ENCODE assay signal across 8 mouse cellular contexts in the genomic region with DNA sequence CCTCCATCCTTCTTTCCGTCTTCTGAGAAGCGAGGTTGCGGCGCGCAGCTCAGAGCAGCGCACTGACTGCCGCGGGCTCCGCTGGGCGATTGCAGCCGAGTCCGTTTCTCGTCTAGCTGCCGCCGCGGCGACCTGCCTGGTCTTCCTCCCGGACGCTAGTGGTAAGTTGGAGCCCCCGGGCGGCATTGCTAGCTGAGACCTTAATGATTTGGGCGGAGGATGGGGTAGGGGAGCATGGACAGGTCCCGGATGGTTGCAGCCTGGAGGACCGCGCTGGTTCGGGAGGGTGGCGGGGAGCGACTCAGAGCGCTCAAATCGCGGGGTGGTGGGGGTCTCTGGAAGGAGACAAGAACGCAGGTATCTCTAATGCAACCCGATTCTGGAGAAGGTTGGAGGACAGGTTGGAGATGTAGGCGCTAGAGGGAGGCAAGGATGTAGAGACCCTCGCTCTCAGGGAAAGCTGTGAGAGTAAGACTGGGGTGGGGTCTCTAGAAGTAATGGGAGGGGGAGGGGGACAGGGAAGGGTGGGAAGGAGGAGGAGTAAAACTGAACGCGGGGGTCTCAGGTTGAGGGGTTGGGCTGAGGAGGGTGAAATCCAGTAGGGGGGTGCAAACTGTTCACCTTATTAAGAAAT. TPM values are rescaled to one million over a fixed set of nuclear protein-coding genes. Genes with fewer than 3 reads are reported as not detected.
DNase-seq lines count a peak whose midpoint lies in the region; ATAC-seq and TF ChIP-seq lines count a peak whose summit lies in the region.

No protein-coding gene starts in this region.

- WGBS in embryonic facial prominence, embryonic 13.5 days = 31% methylated on average over 37 of the region's 37 CpGs
- 34% methylated on average over 37 of the region's 37 CpGs for WGBS in hindbrain, postnatal 0 days
- 22% methylated on average over 36 of the region's 37 CpGs for WGBS in midbrain, postnatal 0 days

- H3K9me3 ChIP-seq in embryonic facial prominence, embryonic 13.5 days = no peaks in the 10 kb centered on the region
- H3K9me3 ChIP-seq in hindbrain, postnatal 0 days (ENCODE audit: low read length) = no peaks in the 10 kb centered on the region
- no peaks in the 10 kb centered on the region for H3K9me3 ChIP-seq in midbrain, postnatal 0 days (ENCODE audit: low read length)

- H3K4me3 ChIP-seq in embryonic facial prominence, embryonic 13.5 days = peak overlapping the region; percentile 35
- peak overlapping the region; percentile 44 for H3K4me3 ChIP-seq in hindbrain, postnatal 0 days (ENCODE audit: low read length)
- peak overlapping the region; percentile 49 for H3K4me3 ChIP-seq in midbrain, postnatal 0 days (ENCODE audit: low read depth, low read length)
- H3K4me3 ChIP-seq in gastrocnemius, adult 2 months = no peak overlapping the region

- peak overlapping the region; percentile 59 for H3K4me2 ChIP-seq in embryonic facial prominence, embryonic 13.5 days
- H3K4me2 ChIP-seq in hindbrain, postnatal 0 days (ENCODE audit: low read depth, low read length) = peak overlapping the region; percentile 61
- H3K4me2 ChIP-seq in midbrain, postnatal 0 days (ENCODE audit: low read depth, low read length, poor library complexity, severe bottlenecking) = peak overlapping the region; percentile 57

- H3K36me3 ChIP-seq in embryonic facial prominence, embryonic 13.5 days = no peaks in the 10 kb centered on the region
- no peaks in the 10 kb centered on the region for H3K36me3 ChIP-seq in hindbrain, postnatal 0 days (ENCODE audit: insufficient read depth, low read length)
- H3K36me3 ChIP-seq in midbrain, postnatal 0 days (ENCODE audit: insufficient read depth, low read length) = no peaks in the 10 kb centered on the region

- H3K4me1 ChIP-seq in embryonic facial prominence, embryonic 13.5 days = no peaks in the 10 kb centered on the region
- no peaks in the 10 kb centered on the region for H3K4me1 ChIP-seq in hindbrain, postnatal 0 days (ENCODE audit: insufficient read depth, low read length)
- no peaks in the 10 kb centered on the region for H3K4me1 ChIP-seq in midbrain, postnatal 0 days (ENCODE audit: insufficient read depth, low read length)

- no peak overlapping the region for H3K9ac ChIP-seq in embryonic facial prominence, embryonic 13.5 days
- peak overlapping the region; percentile 44 for H3K9ac ChIP-seq in hindbrain, postnatal 0 days (replicated peaks; ENCODE audit: low read length)
- H3K9ac ChIP-seq in midbrain, postnatal 0 days (replicated peaks; ENCODE audit: low read length, poor library complexity, severe bottlenecking) = peak overlapping the region; percentile 46; the same call in 1 of the 2 replicates

- DNase-seq in layer of hippocampus, postnatal 36 days = peak; percentile 6 to 19
- DNase-seq in layer of hippocampus, adult 9-10 months (ENCODE audit: low spot score) = no peak
- DNase-seq in hindbrain, postnatal 0 days (ENCODE audit: low spot score) = peak; percentile 25
- peak; percentile 12 for DNase-seq in midbrain, postnatal 0 days (ENCODE audit: low spot score)
- no peak for DNase-seq in adipocyte (ENCODE audit: low spot score)
- DNase-seq in layer of hippocampus, postnatal 14 days (ENCODE audit: low spot score in 2 of 2) = no peak
- no peak for DNase-seq in gastrocnemius, adult 2 months

- no peak for TF ChIP-seq CTCF in hindbrain, postnatal 0 days (IDR thresholded peaks at IDR 0.05; ENCODE audit: low read depth)
- no peak for TF ChIP-seq CTCF in midbrain, postnatal 0 days (IDR thresholded peaks at IDR 0.05)
- no peak for TF ChIP-seq CTCF in gastrocnemius, adult 2 months (IDR thresholded peaks at IDR 0.05)

- no peak overlapping the region for H3K27ac ChIP-seq in embryonic facial prominence, embryonic 13.5 days
- no peak overlapping the region for H3K27ac ChIP-seq in hindbrain, postnatal 0 days
- H3K27ac ChIP-seq in midbrain, postnatal 0 days (ENCODE audit: low read depth, low read length) = 0 out of 2 replicates have a peak overlapping the region, but pooled peaks have one; percentile 38
- H3K27ac ChIP-seq in gastrocnemius, adult 2 months = no peak overlapping the region

- no peak for ATAC-seq in embryonic facial prominence, embryonic 13.5 days (ENCODE audit: insufficient number of reproducible peaks, insufficient read depth, low FRiP score, low TSS enrichment, low read depth)
- ATAC-seq in hindbrain, postnatal 0 days = peak; percentile 61
- ATAC-seq in midbrain, postnatal 0 days (ENCODE audit: low FRiP score) = peak; percentile 59; the same call in 1 of the 2 replicates

- intact Hi-C loops in gastrocnemius, adult 2 months (cut with DNase I) = no loop called here

- peaks cover 57% of the 10 kb centered on the region for H3K27me3 ChIP-seq in embryonic facial prominence, embryonic 13.5 days
- H3K27me3 ChIP-seq in hindbrain, postnatal 0 days (ENCODE audit: insufficient read depth, low read length) = no peaks in the 10 kb centered on the region
- H3K27me3 ChIP-seq in midbrain, postnatal 0 days (ENCODE audit: insufficient read depth, low read length) = peaks cover 4% of the 10 kb centered on the region; the same call in 1 of the 2 replicates

RNA-seq across cellular contexts. Expression of gene Htr2c, which starts 0.7 kb away (rescaled TPM):
- total RNA-seq in layer of hippocampus, postnatal 36 days (2021) = 10 to 100 TPM; 19.5 to 26.0 TPM
- 0.22 TPM in 1 of 2 replicates, not detected in the other for polyA plus RNA-seq in embryonic facial prominence, embryonic 13.5 days (2015; fragmentation: Nextera tagmentation; extraction: Ambion mirVana)
- 31.3 and 41.0 TPM in 2 replicates for total RNA-seq in hindbrain, postnatal 0 days (2014; rRNA removed)
- 19.8 and 22.5 TPM in 2 replicates for polyA plus RNA-seq in hindbrain, postnatal 0 days (2015; fragmentation: Nextera tagmentation; extraction: Ambion mirVana)
- 23.5 and 26.0 TPM in 2 replicates for total RNA-seq in midbrain, postnatal 0 days (2014; rRNA removed)
- 12.6 and 12.9 TPM in 2 replicates for polyA plus RNA-seq in midbrain, postnatal 0 days (2015; fragmentation: Nextera tagmentation; extraction: Ambion mirVana)
- 10 to 100 TPM; 31.1 to 41.7 TPM for total RNA-seq in layer of hippocampus, postnatal 14 days (2021)
- not detected for total RNA-seq in gastrocnemius, adult 2 months (2021)

Comparison
In these comparisons a context has a peak if more than half of its experiments do, and no peak if none do; other contexts are left out.
1. DNase-seq: peak in layer of hippocampus, postnatal 36 days (2 of 2), hindbrain, postnatal 0 days (single experiment) and midbrain, postnatal 0 days (single experiment); none in layer of hippocampus, adult 9-10 months (single experiment), adipocyte (single experiment), layer of hippocampus, postnatal 14 days (0 of 2) and gastrocnemius, adult 2 months (single experiment).
2. RNA of gene Htr2c, which starts 0.7 kb away (total RNA-seq): 31.1 to 41.7 TPM in layer of hippocampus, postnatal 14 days, 31.3 to 41.0 TPM in hindbrain, postnatal 0 days, 23.5 to 26.0 TPM in midbrain, postnatal 0 days and 19.5 to 26.0 TPM in layer of hippocampus, postnatal 36 days; not detected in gastrocnemius, adult 2 months; every median in the first group is over 10 times any median in the second.
3. Peak in every context shown above with its lines, with median percentiles within 50 percentile points of each other: H3K4me2 ChIP-seq.